Mouse (Mus musculus) bone marrow macrophage, adult 2 months (primary cell): ENCODE data around the gene Slc25a17.

ENCODE experiments used
- CTCF ChIP-seq: IDR thresholded peaks from 2 replicates; pipeline ENCODE4 v1.5.1; 2012; ENCODE audit warnings: low read depth, mild to moderate bottlenecking, low read length, moderate library complexity
- POLR2A ChIP-seq: IDR thresholded peaks from 2 replicates; pipeline ENCODE4 v1.6.1; 2012; ENCODE audit warnings: mild to moderate bottlenecking, low read depth, low read length, borderline replicate concordance

GRCm38 (mm10) chr15:81301193-81302070, 59.2 kb downstream of the Slc25a17 start:
- TF ChIP-seq CTCF = no peak
- TF ChIP-seq POLR2A = no peak
